Mouse (Mus musculus): ENCODE data around the gene Irf2.

DNA sequence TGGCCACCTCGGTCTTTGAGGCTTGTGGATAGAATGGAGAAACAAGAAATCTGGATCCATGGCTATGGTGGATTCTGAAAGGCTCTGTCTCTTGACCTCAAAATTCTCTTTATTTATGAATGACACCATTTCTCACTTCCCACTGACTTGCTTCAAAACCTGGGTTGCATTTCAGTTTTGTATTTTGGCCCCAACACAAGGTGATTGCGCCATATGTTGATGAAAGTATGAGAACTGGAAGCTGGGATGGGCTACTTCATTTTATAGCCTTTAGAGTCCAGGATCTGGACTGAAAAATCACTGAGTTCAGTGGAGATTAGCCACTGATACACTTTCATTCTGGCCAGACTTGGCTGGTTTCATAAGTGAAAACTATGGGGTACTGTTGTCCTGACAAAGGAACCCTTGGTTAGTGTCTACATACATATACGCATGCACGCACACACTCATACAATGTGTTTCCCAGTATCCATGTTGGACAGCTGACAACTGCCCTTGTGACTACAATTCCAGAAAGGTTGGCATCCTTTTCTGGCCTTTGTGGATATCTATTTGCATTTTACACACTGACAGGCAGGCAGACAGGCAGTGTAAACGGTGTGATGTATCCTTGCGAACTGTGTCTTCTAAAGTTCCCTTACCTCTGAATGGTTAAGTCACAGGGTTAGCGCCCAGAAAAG is 89.3 kb downstream of the Irf2 start:
- TF ChIP-seq CTCF (IDR thresholded peaks at IDR 0.05; ENCODE audit: control insufficient read depth, insufficient read depth, insufficient replicate concordance, low read depth, low read length) (no peak), POLR2A (IDR thresholded peaks at IDR 0.05; ENCODE audit: control insufficient read depth, low read depth, low read length) (no peak)
